Mouse (Mus musculus) liver, embryonic 14.5 days (tissue): ENCODE measurements around the gene 1700129C05Rik. TPM values are rescaled to one million over a fixed set of nuclear protein-coding genes. Genes with fewer than 3 reads are reported as not detected.

Experiments used
- ATAC-seq: fragments of 200-750 bp; cut with Nextera tagmentation; 2 replicates; pipeline ENCODE4 v1.8.0; 2017; ENCODE audit warnings: moderate number of reproducible peaks, mild to moderate bottlenecking, moderate library complexity; ENCODE audit not compliant: insufficient read depth
- DNase-seq, 3 experiments: peaks; one replicate each; pipeline ENCODE4 v3.0.0-alpha.2; 2012 to 2013; ENCODE audit warnings: low read depth in 3 of 3, low spot score in 3 of 3
- H3K27ac ChIP-seq: fragments of 300-500 bp; sonication (generic); 2 replicates; pipeline ENCODE4 v1.5.1; 2014; ENCODE audit warnings: moderate library complexity, mild to moderate bottlenecking, control low read depth, inconsistent platforms
- H3K27me3 ChIP-seq: fragments of 300-500 bp; sonication (generic); 2 replicates; pipeline ENCODE4 v1.6.1; 2014; ENCODE audit warnings: mild to moderate bottlenecking, low read length, moderate library complexity; ENCODE audit not compliant: control insufficient read depth, insufficient read depth
- H3K36me3 ChIP-seq: fragments of 300-500 bp; sonication (generic); replicated peaks from 2 replicates; pipeline ENCODE4 v1.6.1; 2014; ENCODE audit warnings: low read depth; ENCODE audit not compliant: control insufficient read depth, insufficient read depth
- H3K4me1 ChIP-seq, 2 experiments: fragments of 200-500 bp in 1 of 2; fragments of 300-500 bp in 1 of 2; sonication (generic) in 1 of 2; replicated peaks; 2 replicates each; pipeline ENCODE4 v1.6.1; 2012 to 2014; ENCODE audit warnings: antibody characterized with exemption in 1 of 2, inconsistent platforms in 1 of 2, low read length in 1 of 2; ENCODE audit not compliant: control insufficient read depth in 2 of 2, insufficient read depth in 2 of 2
- H3K4me2 ChIP-seq: fragments of 300-500 bp; sonication (generic); 2 replicates; pipeline ENCODE4 v1.6.1; 2014; ENCODE audit warnings: low read depth, mild to moderate bottlenecking, control low read depth, moderate library complexity
- H3K4me3 ChIP-seq, 2 experiments: fragments of 200-500 bp in 1 of 2; fragments of 300-500 bp in 1 of 2; sonication (generic) in 1 of 2; 2 replicates each; pipeline ENCODE4 v1.5.1; 2012 to 2014; ENCODE audit warnings: low read depth in 2 of 2, low read length in 2 of 2, mild to moderate bottlenecking in 2 of 2, control low read depth in 1 of 2, inconsistent platforms in 1 of 2, moderate library complexity in 1 of 2; ENCODE audit not compliant: insufficient read depth in 1 of 2
- H3K9ac ChIP-seq: fragments of 300-500 bp; sonication (generic); replicated peaks from 2 replicates; pipeline ENCODE4 v1.6.1; 2014; ENCODE audit warnings: mild to moderate bottlenecking, control low read depth, moderate library complexity
- H3K9me3 ChIP-seq: fragments of 300-500 bp; sonication (generic); 2 replicates; pipeline ENCODE4 v1.6.1; 2016; ENCODE audit warnings: low read length, mixed read lengths; ENCODE audit not compliant: control insufficient read depth
- CTCF ChIP-seq: IDR thresholded peaks from 2 replicates; pipeline ENCODE4 v1.5.1; 2016; ENCODE audit warnings: antibody characterized with exemption, low read depth, control low read depth
- EP300 ChIP-seq: IDR thresholded peaks from 2 replicates; pipeline ENCODE4 v1.6.1; 2016; ENCODE audit warnings: antibody characterized with exemption, low read depth
- WGBS: fragments of 180-500 bp; shearing (Covaris S2); extraction: QIAGEN DNeasy Blood & Tissue Kit; methylation state at CpG from one replicate; pipeline ENCODE4 v1.1.7; 2014; ENCODE audit not compliant: insufficient replicate concordance; 5-methylcytosine and 5-hydroxymethylcytosine counted together
- polyA plus RNA-seq, 2 experiments: library from polyadenylated mRNA; depleted of rRNA in 1 of 2; stranded (reverse) in 1 of 2; unstranded in 1 of 2; fragments of >200 nt; fragmentation: Nextera tagmentation in 1 of 2; extraction: Ambion mirVana in 1 of 2; gene quantifications; 2 replicates each; pipeline versions ENCODE4 v1.2.1 to v1.2.3; 2012 to 2014

Gene 1700129C05Rik
- polyA plus RNA-seq, 2 experiments: not detected

GRCm38 (mm10) chr14:59157016-59157698 lies 14.5 kb upstream of the 1700129C05Rik start:
- H3K4me1 ChIP-seq: peaks cover 0 to 3% of the 10 kb centered on the region in 2 experiments; a peak in 2 of 4 replicates
- DNase-seq (peak; percentile 9 to 33 (median 27)), ATAC-seq (peak; percentile 8; the same call in 1 of the 2 replicates)
- no peak overlapping the region for H3K27ac ChIP-seq
- no peaks in the 10 kb centered on the region for H3K36me3 ChIP-seq
- H3K4me2 ChIP-seq: no peak overlapping the region
- no peak overlapping the region for H3K4me3 ChIP-seq
- no peak overlapping the region for H3K9ac ChIP-seq
- no peaks in the 10 kb centered on the region for H3K27me3 ChIP-seq
- TF ChIP-seq CTCF (no peak), EP300 (no peak)
- H3K9me3 ChIP-seq: no peaks in the 10 kb centered on the region
- 31% methylated on average over 3 of the region's 3 CpGs for WGBS

- Histone ChIP-seq H3K27ac (no peak overlapping the region), H3K9ac (no peak overlapping the region), H3K4me2 (no peak overlapping the region), H3K27me3 (no peaks in the 10 kb centered on the region), H3K4me3 (no peak overlapping the region), H3K9me3 (no peaks in the 10 kb centered on the region), H3K36me3 (no peaks in the 10 kb centered on the region), H3K4me1 (peaks cover 0 to 3% of the 10 kb centered on the region in 2 experiments; a peak in 2 of 4 replicates)
- no peak for TF ChIP-seq EP300
- peak; percentile 28; the same call in 1 of the 2 replicates for TF ChIP-seq CTCF
- no peak for ATAC-seq
- peak; percentile 4 to 11 (median 7) for DNase-seq
- WGBS: 56% methylated on average over 2 of the region's 2 CpGs
Measured at GRCm38 (mm10) chr14:59155589-59155988, 12.9 kb upstream of the 1700129C05Rik start.

DNA sequence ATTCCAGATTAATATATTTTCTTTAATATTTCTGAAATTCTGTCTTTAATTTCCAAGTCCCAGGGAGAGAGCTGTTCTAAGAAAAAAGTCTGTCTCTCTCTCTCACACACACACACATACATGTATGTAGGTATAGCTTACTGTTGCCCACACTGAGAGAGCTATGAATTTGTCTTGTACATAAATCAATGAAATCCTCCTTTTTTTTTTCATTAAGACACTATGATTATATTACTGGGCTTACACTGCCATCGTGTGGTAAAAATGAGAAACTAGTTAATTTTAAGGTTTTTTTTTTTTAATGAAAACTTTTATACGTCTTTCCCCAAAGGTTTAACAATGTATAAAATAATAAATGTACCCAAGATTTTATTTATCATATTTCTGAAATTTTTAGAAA lies 28.4 kb downstream of the 1700129C05Rik start:
- Histone ChIP-seq H3K9ac (no peak overlapping the region), H3K27me3 (no peaks in the 10 kb centered on the region), H3K4me3 (no peak overlapping the region), H3K4me2 (no peak overlapping the region), H3K9me3 (no peaks in the 10 kb centered on the region), H3K27ac (no peak overlapping the region), H3K36me3 (no peaks in the 10 kb centered on the region), H3K4me1 (no peaks in the 10 kb centered on the region)
- no peak for ATAC-seq
- no peak for DNase-seq
- TF ChIP-seq CTCF: no peak
- no peak for TF ChIP-seq EP300
- 6% methylated on average over 2 of the region's 2 CpGs for WGBS

DNA sequence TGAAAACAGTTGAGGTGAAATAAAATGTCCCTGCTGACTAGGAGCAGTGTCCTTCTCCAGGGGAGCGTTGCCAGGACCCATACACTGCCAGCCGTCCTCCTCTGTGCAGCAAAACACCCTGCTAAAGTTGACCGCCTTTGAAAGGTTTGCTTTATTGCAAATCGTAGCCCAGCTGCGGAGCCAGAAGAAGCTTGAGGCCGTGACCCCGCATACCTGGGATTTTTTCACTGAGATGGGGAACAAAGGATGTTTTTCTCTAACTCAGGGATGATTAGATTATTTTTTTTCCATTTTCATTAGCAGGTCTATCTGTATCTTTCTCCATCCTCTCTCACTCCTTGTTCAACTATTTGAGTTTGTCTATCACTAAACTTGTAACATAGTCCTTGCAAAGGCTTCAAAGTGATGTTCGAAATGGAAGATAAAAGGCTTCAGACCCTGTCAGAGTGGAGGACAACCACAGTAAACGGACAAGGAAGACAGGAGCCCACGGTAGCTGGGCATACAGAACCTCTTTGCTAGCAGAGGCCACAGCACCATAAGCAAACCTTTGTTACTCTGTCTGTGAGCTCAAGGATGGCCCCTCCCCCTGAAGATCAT lies 38.6 kb downstream of the 1700129C05Rik start:
- no peak overlapping the region for H3K9ac ChIP-seq

GRCm38 (mm10) chr14:59093601-59094000 lies 49.1 kb downstream of the 1700129C05Rik start:
- ATAC-seq: no peak
- TF ChIP-seq EP300: no peak
- TF ChIP-seq CTCF: no peak
- H3K36me3 ChIP-seq: no peaks in the 10 kb centered on the region
- no peaks in the 10 kb centered on the region for H3K9me3 ChIP-seq
- H3K9ac ChIP-seq: no peak overlapping the region
- no peak for DNase-seq
- no peaks in the 10 kb centered on the region for H3K27me3 ChIP-seq
- H3K27ac ChIP-seq: no peak overlapping the region
- H3K4me2 ChIP-seq: no peak overlapping the region
- no peaks in the 10 kb centered on the region for H3K4me1 ChIP-seq
- H3K4me3 ChIP-seq: no peak overlapping the region

More for the DNA sequence above, 38.6 kb downstream of the 1700129C05Rik start:
- H3K36me3 ChIP-seq: no peaks in the 10 kb centered on the region
- TF ChIP-seq EP300 (no peak), CTCF (no peak)
- 47% methylated on average over 10 of the region's 10 CpGs for WGBS
- no peaks in the 10 kb centered on the region for H3K4me1 ChIP-seq
- H3K4me2 ChIP-seq: no peak overlapping the region
- no peak for DNase-seq
- H3K9me3 ChIP-seq: no peaks in the 10 kb centered on the region
- H3K4me3 ChIP-seq: no peak overlapping the region
- ATAC-seq: no peak
- H3K27me3 ChIP-seq: no peaks in the 10 kb centered on the region
- H3K27ac ChIP-seq: no peak overlapping the region
